ENCODE assay signal across 7 mouse cellular contexts in the genomic region with DNA sequence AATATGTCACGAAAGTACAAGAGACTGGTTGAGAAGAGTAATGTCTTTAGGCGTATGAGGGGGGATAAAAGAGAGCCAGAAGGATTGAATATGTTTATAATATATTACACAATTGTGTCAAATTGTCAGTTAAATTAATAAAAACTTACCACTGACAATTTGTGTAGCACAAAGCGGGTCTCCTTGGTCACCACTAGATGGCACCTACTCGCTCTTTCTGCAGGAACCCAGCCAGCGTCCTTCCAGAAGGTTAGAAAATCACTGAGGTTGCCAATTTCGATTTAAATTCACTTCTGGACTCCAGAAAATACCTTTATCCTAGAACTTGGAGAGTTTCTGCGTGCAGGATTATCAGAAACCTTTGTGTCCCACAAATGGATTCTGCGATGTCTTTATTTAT.
DNase-seq lines count a peak whose midpoint lies in the region; ATAC-seq lines count a peak whose summit lies in the region.

No protein-coding gene starts in this region.

- peak; percentile 7 for DNase-seq in liver
- DNase-seq in R1 (ENCODE audit: low read depth, low spot score): peak; percentile 44
- DNase-seq in cerebellum, adult 9-11 months: peak; percentile 67
- peak; percentile 75 for DNase-seq in midbrain, embryonic 11.5 days (ENCODE audit: low spot score, missing footprints)

- no peak overlapping the region for H3K4me3 ChIP-seq in liver, embryonic 12.5 days
- H3K4me3 ChIP-seq in hindbrain, embryonic 16.5 days (ENCODE audit: low read length): no peak overlapping the region
- H3K4me3 ChIP-seq in midbrain, embryonic 11.5 days (ENCODE audit: low read depth, low read length): no peak overlapping the region

- H3K27me3 ChIP-seq in liver, embryonic 12.5 days (replicated peaks): no peaks in the 10 kb centered on the region
- no peaks in the 10 kb centered on the region for H3K27me3 ChIP-seq in hindbrain, embryonic 16.5 days (replicated peaks; ENCODE audit: control insufficient read depth, insufficient read depth, low read length)
- no peaks in the 10 kb centered on the region for H3K27me3 ChIP-seq in midbrain, embryonic 11.5 days (ENCODE audit: control insufficient read depth, insufficient read depth, low read length)

- H3K9me3 ChIP-seq in liver, embryonic 12.5 days (replicated peaks): no peaks in the 10 kb centered on the region
- no peaks in the 10 kb centered on the region for H3K9me3 ChIP-seq in hindbrain, embryonic 16.5 days (ENCODE audit: control insufficient read depth, low read length)
- H3K9me3 ChIP-seq in midbrain, embryonic 11.5 days (ENCODE audit: control insufficient read depth, low read length): no peaks in the 10 kb centered on the region

- H3K9ac ChIP-seq in liver, embryonic 12.5 days: no peak overlapping the region
- H3K9ac ChIP-seq in hindbrain, embryonic 16.5 days (ENCODE audit: low read depth, low read length): no peak overlapping the region
- no peak overlapping the region for H3K9ac ChIP-seq in midbrain, embryonic 11.5 days (ENCODE audit: low read length)

- no peak overlapping the region for H3K4me2 ChIP-seq in liver, embryonic 12.5 days
- H3K4me2 ChIP-seq in hindbrain, embryonic 16.5 days (ENCODE audit: low read length): no peak overlapping the region
- H3K4me2 ChIP-seq in midbrain, embryonic 11.5 days: no peak overlapping the region

- no peaks in the 10 kb centered on the region for H3K4me1 ChIP-seq in liver, embryonic 12.5 days
- peaks cover 10% of the 10 kb centered on the region; the same call in 1 of the 2 replicates for H3K4me1 ChIP-seq in hindbrain, embryonic 16.5 days (ENCODE audit: control insufficient read depth, insufficient read depth, low read depth, low read length)
- no peaks in the 10 kb centered on the region for H3K4me1 ChIP-seq in midbrain, embryonic 11.5 days (ENCODE audit: control insufficient read depth, insufficient read depth, low read length)

- H3K27ac ChIP-seq in liver, embryonic 12.5 days: no peak overlapping the region
- H3K27ac ChIP-seq in hindbrain, embryonic 16.5 days (ENCODE audit: low read depth, low read length): no peak overlapping the region
- no peak overlapping the region for H3K27ac ChIP-seq in midbrain, embryonic 11.5 days (ENCODE audit: low read depth, low read length)

- WGBS in liver, embryonic 12.5 days (ENCODE audit: insufficient replicate concordance): 29% methylated on average over 8 of the region's 8 CpGs
- 36% methylated on average over 8 of the region's 8 CpGs for WGBS in hindbrain, embryonic 16.5 days
- WGBS in midbrain, embryonic 11.5 days: 37% methylated on average over 8 of the region's 8 CpGs

- H3K36me3 ChIP-seq in liver, embryonic 12.5 days: no peaks in the 10 kb centered on the region
- no peaks in the 10 kb centered on the region for H3K36me3 ChIP-seq in hindbrain, embryonic 16.5 days (ENCODE audit: control insufficient read depth, insufficient read depth, low read length)
- H3K36me3 ChIP-seq in midbrain, embryonic 11.5 days (ENCODE audit: control insufficient read depth, insufficient read depth, low read length): no peaks in the 10 kb centered on the region

- ATAC-seq in liver, embryonic 12.5 days: no peak
- peak; percentile 21; the same call in 1 of the 2 replicates for ATAC-seq in hindbrain, embryonic 16.5 days
- 0 out of 2 replicates have a peak, but pooled peaks have one; percentile 45 for ATAC-seq in midbrain, embryonic 11.5 days (ENCODE audit: low FRiP score)
- ATAC-seq in erythroid progenitor cell, adult 5-6 weeks (replicated peaks; ENCODE audit: low FRiP score, poor library complexity, severe bottlenecking): no peak

Comparison
In these comparisons a context has a peak if more than half of its experiments do, and no peak if none do; other contexts are left out.
1. DNase-seq: peak in every context shown above with its lines; median percentile 75 in midbrain, embryonic 11.5 days; 67 in cerebellum, adult 9-11 months; 44 in R1; 7 in liver.
2. ATAC-seq: peak in hindbrain, embryonic 16.5 days (single experiment) and midbrain, embryonic 11.5 days (single experiment); none in liver, embryonic 12.5 days (single experiment) and erythroid progenitor cell, adult 5-6 weeks (single experiment).